Mouse (Mus musculus) lung, postnatal 0 days (tissue): ENCODE data around the gene Chd2.

Experiments
- CTCF ChIP-seq: IDR thresholded peaks from 2 replicates; pipeline ENCODE4 v1.5.1; 2016; ENCODE audit warnings: antibody characterized with exemption, mild to moderate bottlenecking
- EP300 ChIP-seq: IDR thresholded peaks from 2 replicates; pipeline ENCODE4 v1.6.1; 2016; ENCODE audit warnings: antibody characterized with exemption, mild to moderate bottlenecking, control low read depth

- TF ChIP-seq CTCF (no peak), EP300 (no peak)
These were observed 107.3 kb downstream of the Chd2 start for GRCm38 (mm10) chr7:73434336-73434677.
